Mouse (Mus musculus) hindbrain, embryonic 16.5 days (tissue): ENCODE measurements around the gene Pcnx2. TPM values are rescaled to one million over a fixed set of nuclear protein-coding genes. Genes with fewer than 3 reads are reported as not detected.

Experiments
- ATAC-seq: fragments of 200-750 bp; cut with Nextera tagmentation; 2 replicates; pipeline ENCODE4 v1.8.0; 2017; ENCODE audit warnings: moderate TSS enrichment, moderate library complexity
- H3K27ac ChIP-seq: fragments of 300-500 bp; sonication (generic); 2 replicates; pipeline ENCODE4 v1.5.1; 2014; ENCODE audit warnings: low read depth, mild to moderate bottlenecking, control low read depth, low read length, moderate library complexity
- H3K27me3 ChIP-seq: fragments of 300-500 bp; sonication (generic); replicated peaks from 2 replicates; pipeline ENCODE4 v1.6.1; 2014; ENCODE audit warnings: low read length; ENCODE audit not compliant: control insufficient read depth, insufficient read depth
- H3K36me3 ChIP-seq: fragments of 300-500 bp; sonication (generic); 2 replicates; pipeline ENCODE4 v1.6.1; 2014; ENCODE audit warnings: mild to moderate bottlenecking, low read length, moderate library complexity, mixed read lengths; ENCODE audit not compliant: control insufficient read depth, insufficient read depth
- H3K4me1 ChIP-seq: fragments of 300-500 bp; sonication (generic); 2 replicates; pipeline ENCODE4 v1.6.1; 2014; ENCODE audit warnings: low read depth, low read length; ENCODE audit not compliant: control insufficient read depth, insufficient read depth
- H3K4me2 ChIP-seq: fragments of 300-500 bp; sonication (generic); 2 replicates; pipeline ENCODE4 v1.6.1; 2014; ENCODE audit warnings: mild to moderate bottlenecking, low read length, control low read depth, moderate library complexity
- H3K4me3 ChIP-seq: fragments of 300-500 bp; sonication (generic); 2 replicates; pipeline ENCODE4 v1.5.1; 2014; ENCODE audit warnings: mild to moderate bottlenecking, low read length, control low read depth, moderate library complexity
- H3K9ac ChIP-seq: fragments of 300-500 bp; sonication (generic); 2 replicates; pipeline ENCODE4 v1.6.1; 2014; ENCODE audit warnings: low read depth, mild to moderate bottlenecking, control low read depth, low read length, moderate library complexity
- H3K9me3 ChIP-seq: fragments of 300-500 bp; sonication (generic); 2 replicates; pipeline ENCODE4 v1.6.1; 2014; ENCODE audit warnings: mild to moderate bottlenecking, low read length, moderate library complexity; ENCODE audit not compliant: control insufficient read depth
- WGBS: fragments of 180-500 bp; shearing (Covaris S2); extraction: QIAGEN DNeasy Blood & Tissue Kit; methylation state at CpG from one replicate; pipeline ENCODE4 v1.1.7; 2014; 5-methylcytosine and 5-hydroxymethylcytosine counted together
- polyA plus RNA-seq: library from polyadenylated mRNA; unstranded; fragments of >200 nt; fragmentation: Nextera tagmentation; extraction: Ambion mirVana; gene quantifications from 2 replicates; pipeline ENCODE4 v1.2.1, GENCODE M21; 2015

Gene Pcnx2
- polyA plus RNA-seq, 1 experiment from 2014 or later, result 4.1 TPM

DNA sequence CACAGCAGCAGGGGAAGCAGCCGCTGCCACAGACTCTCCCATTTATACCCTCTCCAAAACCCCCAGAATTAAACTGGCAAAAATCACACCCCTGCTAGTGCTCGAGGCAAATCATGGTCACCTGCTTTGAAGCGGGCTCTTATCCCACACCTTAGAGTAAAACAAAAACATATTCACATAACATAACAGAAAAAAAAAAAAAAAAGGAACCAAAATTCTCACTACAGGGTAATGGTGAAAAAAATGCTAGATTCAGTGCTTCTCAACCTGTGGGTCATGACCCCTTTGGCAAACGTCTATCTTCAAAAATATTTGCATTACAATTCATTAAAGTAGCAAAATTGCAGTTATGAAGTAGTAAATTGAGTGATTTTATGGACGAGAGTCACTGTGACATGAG, 171.1 kb downstream of the Pcnx2 start:
- H3K9ac ChIP-seq, result no peak overlapping the region
- no peak overlapping the region for H3K4me2 ChIP-seq
- no peaks in the 10 kb centered on the region for H3K4me1 ChIP-seq
- 87% methylated on average over 5 of the region's 5 CpGs for WGBS
- H3K4me3 ChIP-seq, result no peak overlapping the region
- no peaks in the 10 kb centered on the region for H3K36me3 ChIP-seq
- H3K9me3 ChIP-seq, result no peaks in the 10 kb centered on the region
- no peak for ATAC-seq
- H3K27ac ChIP-seq, result no peak overlapping the region
- H3K27me3 ChIP-seq, result no peaks in the 10 kb centered on the region

DNA sequence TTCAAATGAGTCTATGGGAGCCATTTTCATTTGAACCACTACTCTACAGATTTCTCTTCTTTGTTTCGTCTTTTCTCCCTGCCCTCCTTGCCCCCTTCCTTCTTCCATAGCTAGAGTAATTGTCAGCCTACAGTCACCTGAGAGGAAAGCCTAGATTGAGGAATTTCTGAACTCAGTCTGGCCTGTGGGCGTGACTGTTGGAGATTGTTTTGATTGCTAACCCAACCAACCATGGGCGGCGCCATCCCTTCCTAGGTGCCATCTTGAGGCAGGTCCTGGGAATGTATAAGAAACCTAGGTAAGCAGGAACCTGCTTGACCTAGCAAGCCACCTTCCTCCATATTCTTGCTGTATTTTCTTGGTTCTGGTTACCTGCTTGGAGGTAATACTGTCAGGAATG, 172.0 kb downstream of the Pcnx2 start:
- no peaks in the 10 kb centered on the region for H3K4me1 ChIP-seq
- no peak overlapping the region for H3K4me2 ChIP-seq
- no peak overlapping the region for H3K4me3 ChIP-seq
- 98% methylated on average over 4 of the region's 4 CpGs for WGBS
- H3K9ac ChIP-seq, result no peak overlapping the region
- H3K27me3 ChIP-seq, result no peaks in the 10 kb centered on the region
- H3K36me3 ChIP-seq, result no peaks in the 10 kb centered on the region
- H3K27ac ChIP-seq, result no peak overlapping the region
- no peaks in the 10 kb centered on the region for H3K9me3 ChIP-seq
- no peak for ATAC-seq

DNA sequence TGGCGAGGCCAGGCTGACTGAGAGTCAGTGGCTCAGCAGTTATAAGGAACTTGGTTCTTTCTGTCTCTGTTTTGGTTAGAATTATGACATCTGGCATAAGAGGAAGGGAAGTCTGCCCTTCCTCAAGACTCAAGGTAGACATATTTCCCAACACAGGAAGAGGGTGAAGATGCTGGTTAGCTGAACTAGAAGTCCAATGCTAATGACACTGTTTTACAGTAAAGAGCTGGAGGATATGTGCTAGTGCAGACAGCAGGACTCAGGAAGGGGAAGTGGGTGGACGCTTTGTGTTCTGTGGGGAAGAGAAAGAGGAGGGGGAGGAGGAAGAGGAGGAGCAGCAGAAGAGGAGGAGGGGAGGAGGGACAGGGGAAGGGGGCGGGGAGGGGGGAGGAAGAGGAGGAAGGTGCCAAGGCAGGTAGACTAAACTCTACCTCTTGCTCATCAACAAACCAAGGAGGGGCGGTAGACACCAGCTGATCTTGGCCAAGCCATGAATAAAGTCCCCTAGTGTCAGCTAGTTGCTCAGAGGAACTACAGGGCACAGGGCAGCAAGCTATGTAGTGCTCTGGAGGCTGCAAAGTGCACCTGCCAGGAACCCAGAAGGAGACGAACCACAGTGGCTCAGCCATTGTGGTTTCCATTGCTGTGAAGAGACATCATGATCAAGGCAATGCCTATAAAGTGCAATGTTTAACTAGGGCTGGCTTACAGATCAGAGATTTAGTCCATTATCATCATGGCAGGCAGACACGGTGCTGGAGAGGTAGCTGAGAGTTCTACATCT, 172.9 kb downstream of the Pcnx2 start:
- Histone ChIP-seq H3K9me3 (no peaks in the 10 kb centered on the region), H3K4me3 (no peak overlapping the region), H3K27ac (no peak overlapping the region), H3K9ac (no peak overlapping the region), H3K4me2 (no peak overlapping the region), H3K4me1 (no peaks in the 10 kb centered on the region), H3K36me3 (no peaks in the 10 kb centered on the region), H3K27me3 (no peaks in the 10 kb centered on the region)
- ATAC-seq, result no peak
- WGBS, result 82% methylated on average over 6 of the region's 6 CpGs

DNA sequence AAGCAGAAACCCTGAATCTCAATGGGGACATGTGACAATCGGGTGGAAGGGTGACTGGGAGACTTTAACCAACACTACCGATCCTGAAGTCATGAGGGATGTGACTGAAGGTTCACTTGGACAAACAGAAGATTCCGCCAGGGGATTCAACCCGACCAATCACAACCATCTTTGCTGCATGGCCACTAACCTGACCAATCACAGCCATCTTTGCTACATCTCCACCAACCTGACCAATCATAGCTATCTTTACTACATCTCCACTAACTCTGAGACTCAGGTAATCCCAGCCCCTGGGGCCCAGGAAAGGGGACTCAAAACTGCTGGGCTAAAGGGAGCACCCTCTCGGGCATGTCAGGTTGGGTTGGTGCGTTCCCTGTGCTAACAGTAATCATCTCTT, 174.7 kb downstream of the Pcnx2 start:
- Histone ChIP-seq H3K36me3 (no peaks in the 10 kb centered on the region), H3K27ac (no peak overlapping the region), H3K27me3 (no peaks in the 10 kb centered on the region), H3K4me3 (no peak overlapping the region), H3K4me1 (no peaks in the 10 kb centered on the region), H3K4me2 (no peak overlapping the region), H3K9ac (no peak overlapping the region), H3K9me3 (no peaks in the 10 kb centered on the region)
- no peak for ATAC-seq
- WGBS, result 94% methylated on average over 6 of the region's 6 CpGs

DNA sequence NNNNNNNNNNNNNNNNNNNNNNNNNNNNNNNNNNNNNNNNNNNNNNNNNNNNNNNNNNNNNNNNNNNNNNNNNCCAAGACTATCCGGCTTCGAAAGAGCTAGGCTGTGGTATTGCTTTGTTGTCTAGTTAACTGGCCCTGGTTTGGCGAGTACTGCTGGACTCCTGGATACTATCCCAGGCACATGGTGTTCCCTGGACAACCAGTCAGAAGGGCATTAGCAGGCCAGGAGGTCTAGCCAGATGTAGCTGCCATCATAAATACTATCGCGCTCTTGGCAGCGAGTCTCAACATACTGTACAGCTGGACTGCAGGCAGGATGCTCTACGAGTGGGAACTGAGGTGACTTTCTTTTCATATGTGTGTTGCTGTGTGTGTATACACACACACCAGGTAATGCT, 175.4 kb downstream of the Pcnx2 start:
- H3K4me1 ChIP-seq, result no peaks in the 10 kb centered on the region
- 74% methylated on average over 7 of the region's 7 CpGs for WGBS
- no peaks in the 10 kb centered on the region for H3K36me3 ChIP-seq
- H3K27ac ChIP-seq, result no peak overlapping the region
- H3K4me3 ChIP-seq, result no peak overlapping the region
- H3K9ac ChIP-seq, result no peak overlapping the region
- no peak overlapping the region for H3K4me2 ChIP-seq
- H3K27me3 ChIP-seq, result no peaks in the 10 kb centered on the region
- no peak for ATAC-seq
- H3K9me3 ChIP-seq, result no peaks in the 10 kb centered on the region

DNA sequence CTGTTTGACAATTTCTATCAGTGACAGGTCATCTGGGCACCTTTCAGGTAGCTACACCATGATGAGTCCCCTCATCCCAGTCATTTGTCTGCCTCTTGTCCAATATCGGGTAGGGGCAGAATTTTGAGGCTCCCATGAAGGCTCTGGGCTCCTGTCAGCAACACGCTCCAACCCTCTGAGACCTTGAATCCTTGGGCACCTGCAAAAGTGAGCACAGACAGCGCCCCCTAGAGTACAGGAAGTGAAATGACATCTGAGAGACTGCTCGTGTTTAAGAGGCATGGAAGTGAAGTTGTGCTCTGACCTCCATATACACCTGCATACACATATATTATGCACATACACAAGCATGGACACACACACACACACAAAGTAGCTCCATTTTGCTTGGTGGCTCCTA, 179.2 kb downstream of the Pcnx2 start:
- Histone ChIP-seq H3K4me3 (no peak overlapping the region), H3K9ac (no peak overlapping the region), H3K4me1 (peaks cover 7% of the 10 kb centered on the region), H3K9me3 (no peaks in the 10 kb centered on the region), H3K36me3 (no peaks in the 10 kb centered on the region), H3K27me3 (no peaks in the 10 kb centered on the region), H3K27ac (no peak overlapping the region), H3K4me2 (no peak overlapping the region)
- no peak for ATAC-seq
- WGBS, result 60% methylated on average over 4 of the region's 4 CpGs

DNA sequence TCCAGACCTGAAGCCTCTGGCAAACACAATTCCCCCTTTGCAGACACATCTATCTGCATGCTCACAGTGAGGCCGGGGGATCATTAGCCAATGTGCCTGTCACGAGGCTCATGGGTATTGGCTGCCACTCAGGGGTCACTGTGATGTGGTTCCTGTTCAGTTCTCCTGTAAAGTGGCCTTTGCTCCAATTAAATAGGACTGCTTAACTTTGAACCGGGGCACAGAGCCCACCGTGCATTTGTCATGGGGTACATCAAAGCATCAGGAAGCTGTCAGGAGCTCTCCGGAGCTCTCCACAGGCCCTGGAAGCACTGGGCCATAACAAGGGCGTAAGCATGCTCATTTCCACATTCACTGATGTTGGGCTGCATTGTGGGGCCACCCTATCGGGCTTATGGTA, 181.5 kb downstream of the Pcnx2 start:
- ATAC-seq, result peak; percentile 64
- no peak overlapping the region; the same call in 1 of the 2 replicates for H3K27ac ChIP-seq

DNA sequence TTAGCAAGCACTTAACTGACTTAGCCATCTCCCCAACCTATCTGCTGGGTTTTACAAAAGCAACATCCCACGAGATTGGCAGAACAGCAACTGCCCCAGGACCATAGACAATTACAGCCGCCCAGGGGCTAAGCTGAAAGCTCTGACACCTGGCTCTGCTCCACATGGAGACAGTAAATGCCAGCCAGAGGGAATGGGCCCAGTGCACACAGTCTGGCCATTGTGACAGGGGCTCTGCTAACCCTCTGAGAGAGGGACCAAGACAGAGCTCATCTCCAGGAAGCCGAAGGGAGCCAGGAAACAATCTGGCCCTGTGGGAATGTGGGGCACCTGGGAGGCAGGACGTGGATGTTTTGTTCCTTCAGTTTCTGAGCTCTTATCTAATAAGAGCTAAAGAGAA, 181.9 kb downstream of the Pcnx2 start:
- H3K4me1 ChIP-seq, result peaks cover 7% of the 10 kb centered on the region
- H3K27me3 ChIP-seq, result no peaks in the 10 kb centered on the region
- H3K27ac ChIP-seq, result no peak overlapping the region; the same call in 1 of the 2 replicates
- H3K4me2 ChIP-seq, result no peak overlapping the region
- ATAC-seq, result peak; percentile 86
- WGBS, result 22% methylated on average over 4 of the region's 4 CpGs
- no peaks in the 10 kb centered on the region for H3K36me3 ChIP-seq
- H3K9me3 ChIP-seq, result no peaks in the 10 kb centered on the region
- no peak overlapping the region for H3K4me3 ChIP-seq
- no peak overlapping the region for H3K9ac ChIP-seq

More for the DNA sequence above, 181.5 kb downstream of the Pcnx2 start:
- no peaks in the 10 kb centered on the region for H3K36me3 ChIP-seq
- H3K4me1 ChIP-seq, result peaks cover 7% of the 10 kb centered on the region
- no peaks in the 10 kb centered on the region for H3K9me3 ChIP-seq
- WGBS, result 22% methylated on average over 7 of the region's 7 CpGs
- no peak overlapping the region for H3K4me2 ChIP-seq
- H3K4me3 ChIP-seq, result no peak overlapping the region
- no peak overlapping the region for H3K9ac ChIP-seq
- H3K27me3 ChIP-seq, result no peaks in the 10 kb centered on the region

DNA sequence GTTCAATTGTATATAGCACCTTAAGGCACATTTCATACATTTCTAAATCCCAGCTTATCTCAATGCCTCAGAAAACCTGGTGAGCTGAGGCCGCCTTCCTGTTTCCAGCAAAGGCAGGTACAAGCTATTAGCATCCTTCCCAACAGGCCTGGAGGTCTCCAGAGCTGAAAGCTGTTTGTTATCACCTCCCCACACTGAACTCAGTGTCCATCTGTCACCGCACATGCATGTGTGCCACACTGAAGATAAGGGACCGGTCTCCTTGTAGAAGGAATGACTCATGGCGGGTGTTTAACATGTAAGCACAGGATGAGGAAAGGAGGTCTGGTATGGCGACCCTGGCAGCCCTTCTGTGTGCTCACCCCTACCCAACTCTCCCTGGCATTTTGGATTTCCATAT, 186.6 kb downstream of the Pcnx2 start:
- Histone ChIP-seq H3K9ac (no peak overlapping the region), H3K27me3 (no peaks in the 10 kb centered on the region), H3K4me3 (no peak overlapping the region), H3K27ac (no peak overlapping the region), H3K9me3 (no peaks in the 10 kb centered on the region), H3K36me3 (no peaks in the 10 kb centered on the region), H3K4me1 (peaks cover 5% of the 10 kb centered on the region), H3K4me2 (no peak overlapping the region)
- ATAC-seq, result no peak
- WGBS, result 80% methylated on average over 5 of the region's 5 CpGs
